Mouse (Mus musculus) erythroblast, embryonic 14.5 days (primary cell): ENCODE measurements around the gene Samd10. TPM values are rescaled to one million over a fixed set of nuclear protein-coding genes. Genes with fewer than 3 reads are reported as not detected.

ENCODE experiments used
- H3K27me3 ChIP-seq: 2 replicates; pipeline ENCODE4 v1.6.1; 2012; ENCODE audit warnings: inconsistent platforms; ENCODE audit not compliant: control insufficient read depth
- H3K36me3 ChIP-seq: 2 replicates; pipeline ENCODE4 v1.6.1; 2012; ENCODE audit warnings: mild to moderate bottlenecking, inconsistent platforms; ENCODE audit not compliant: control insufficient read depth
- H3K4me1 ChIP-seq: 2 replicates; pipeline ENCODE4 v1.6.1; 2012; ENCODE audit warnings: inconsistent platforms; ENCODE audit not compliant: control insufficient read depth
- H3K4me3 ChIP-seq: replicated peaks from 2 replicates; pipeline ENCODE3; 2012; ENCODE audit warnings: moderate library complexity, mild to moderate bottlenecking, inconsistent platforms
- H3K9me3 ChIP-seq: 2 replicates; pipeline ENCODE4 v1.6.1; 2012; ENCODE audit warnings: low read length, inconsistent platforms, mixed read lengths; ENCODE audit not compliant: control insufficient read depth
- GATA1 ChIP-seq: IDR thresholded peaks from 2 replicates; pipeline ENCODE4 v1.6.1; 2012; ENCODE audit warnings: low read length, inconsistent platforms, mixed read lengths
- TAL1 ChIP-seq: IDR thresholded peaks from 3 replicates; pipeline ENCODE4 v1.6.1; 2012; ENCODE audit warnings: low read length, inconsistent platforms, mixed read lengths
- polyA plus RNA-seq: library from polyadenylated mRNA; stranded (reverse); fragments of >175 nt; gene quantifications from 2 replicates; pipeline ENCODE4 v1.2.3, GENCODE M21; 2012

Samd10 gene
- polyA plus RNA-seq = 0.08 TPM in 1 of 2 replicates, not detected in the other

- no peak for TF ChIP-seq TAL1
- no peaks in the 10 kb centered on the region; the same call in 1 of the 2 replicates for H3K36me3 ChIP-seq
- H3K9me3 ChIP-seq = no peaks in the 10 kb centered on the region; the same call in 1 of the 2 replicates
- H3K27me3 ChIP-seq = peaks cover 36% of the 10 kb centered on the region
- peaks cover 57% of the 10 kb centered on the region for H3K4me1 ChIP-seq
- peak within 1 kb of the TSS; percentile 65 for H3K4me3 ChIP-seq
Measured at GRCm38 (mm10) chr2:181598454-181599351, at the start of gene Samd10. Gene Samd10, minus strand, starts transcription at chr2:181599212.

- H3K27me3 ChIP-seq = no peaks in the 10 kb centered on the region
- TF ChIP-seq GATA1 (no peak), TAL1 (no peak)
- peaks cover 88% of the 10 kb centered on the region for H3K36me3 ChIP-seq
- H3K9me3 ChIP-seq = no peaks in the 10 kb centered on the region
- no peaks in the 10 kb centered on the region for H3K4me1 ChIP-seq
- no peak overlapping the region for H3K4me3 ChIP-seq
Measured at GRCm38 (mm10) chr2:181646626-181647472, 47.8 kb upstream of the Samd10 start.

GRCm38 (mm10) chr2:181645666-181646065 is 46.7 kb upstream of the Samd10 start:
- Histone ChIP-seq H3K9me3 (no peaks in the 10 kb centered on the region), H3K36me3 (peaks cover 93% of the 10 kb centered on the region)

GRCm38 (mm10) chr2:181644361-181644760 is 45.3 kb upstream of the Samd10 start:
- Histone ChIP-seq H3K4me3 (no peak overlapping the region), H3K9me3 (no peaks in the 10 kb centered on the region), H3K36me3 (peaks cover 93% of the 10 kb centered on the region), H3K4me1 (peaks cover 1% of the 10 kb centered on the region), H3K27me3 (no peaks in the 10 kb centered on the region)
- TF ChIP-seq GATA1 (no peak), TAL1 (no peak)

More at GRCm38 (mm10) chr2:181645666-181646065, 46.7 kb upstream of the Samd10 start:
- Histone ChIP-seq H3K27me3 (no peaks in the 10 kb centered on the region), H3K4me3 (no peak overlapping the region), H3K4me1 (no peaks in the 10 kb centered on the region)
- TF ChIP-seq GATA1 (no peak), TAL1 (no peak)

- no peaks in the 10 kb centered on the region for H3K9me3 ChIP-seq
- H3K4me1 ChIP-seq = peaks cover 3% of the 10 kb centered on the region
- TF ChIP-seq TAL1 (no peak), GATA1 (no peak)
- H3K4me3 ChIP-seq = no peak overlapping the region
- H3K27me3 ChIP-seq = no peaks in the 10 kb centered on the region
- H3K36me3 ChIP-seq = peaks cover 87% of the 10 kb centered on the region
Measured at GRCm38 (mm10) chr2:181635865-181636264, 36.9 kb upstream of the Samd10 start.

GRCm38 (mm10) chr2:181632624-181633023 is 33.6 kb upstream of the Samd10 start:
- Histone ChIP-seq H3K9me3 (no peaks in the 10 kb centered on the region), H3K27me3 (no peaks in the 10 kb centered on the region), H3K4me1 (no peaks in the 10 kb centered on the region), H3K4me3 (no peak overlapping the region), H3K36me3 (peaks cover 78% of the 10 kb centered on the region)
- TF ChIP-seq GATA1 (no peak), TAL1 (no peak)

DNA sequence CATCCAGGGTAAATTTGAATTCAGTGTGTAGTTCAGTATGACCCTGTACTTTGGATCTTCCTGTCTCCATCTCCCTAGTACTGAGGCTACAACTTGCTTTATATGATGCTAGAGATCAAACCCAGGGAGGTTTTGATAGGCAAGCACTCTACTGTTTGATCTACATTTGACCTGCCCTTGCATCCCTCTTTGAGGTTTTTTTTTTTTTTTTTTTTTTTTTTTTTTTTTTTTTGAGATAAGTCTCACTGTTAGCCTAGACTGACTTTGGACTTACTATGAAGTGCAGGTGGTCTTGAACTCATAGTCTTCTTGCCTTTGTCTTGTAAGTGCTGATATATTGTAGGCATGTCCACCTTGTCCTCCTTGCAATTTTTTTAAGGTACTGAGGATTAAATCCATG is 29.5 kb upstream of the Samd10 start:
- TF ChIP-seq GATA1 = no peak
- no peak for TF ChIP-seq TAL1
- Histone ChIP-seq H3K4me3 (no peak overlapping the region), H3K27me3 (no peaks in the 10 kb centered on the region), H3K9me3 (no peaks in the 10 kb centered on the region), H3K4me1 (peaks cover 3% of the 10 kb centered on the region; the same call in 1 of the 2 replicates), H3K36me3 (peaks cover 65% of the 10 kb centered on the region)

DNA sequence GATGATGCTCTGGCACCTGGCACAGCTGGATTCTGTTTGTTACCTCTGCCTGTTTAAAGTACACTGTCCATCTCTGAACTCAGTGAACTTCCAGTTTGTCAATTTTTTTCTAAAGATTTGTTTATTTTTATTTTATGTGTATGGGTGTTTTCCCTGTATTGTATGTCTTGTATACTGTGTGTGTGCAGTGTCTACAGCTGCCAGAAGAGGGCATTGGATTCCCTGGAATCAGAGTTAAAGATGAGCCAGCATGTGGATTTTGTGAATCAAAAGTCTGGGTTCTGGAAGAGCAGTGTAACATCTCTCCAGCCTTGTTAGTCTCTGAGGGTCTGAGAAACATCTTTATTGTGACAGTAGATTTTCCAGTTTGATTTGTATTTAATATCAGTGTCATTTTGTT is 24.4 kb upstream of the Samd10 start:
- no peak for TF ChIP-seq TAL1
- TF ChIP-seq GATA1 = no peak
- Histone ChIP-seq H3K36me3 (peaks cover 66% of the 10 kb centered on the region), H3K27me3 (no peaks in the 10 kb centered on the region)

DNA sequence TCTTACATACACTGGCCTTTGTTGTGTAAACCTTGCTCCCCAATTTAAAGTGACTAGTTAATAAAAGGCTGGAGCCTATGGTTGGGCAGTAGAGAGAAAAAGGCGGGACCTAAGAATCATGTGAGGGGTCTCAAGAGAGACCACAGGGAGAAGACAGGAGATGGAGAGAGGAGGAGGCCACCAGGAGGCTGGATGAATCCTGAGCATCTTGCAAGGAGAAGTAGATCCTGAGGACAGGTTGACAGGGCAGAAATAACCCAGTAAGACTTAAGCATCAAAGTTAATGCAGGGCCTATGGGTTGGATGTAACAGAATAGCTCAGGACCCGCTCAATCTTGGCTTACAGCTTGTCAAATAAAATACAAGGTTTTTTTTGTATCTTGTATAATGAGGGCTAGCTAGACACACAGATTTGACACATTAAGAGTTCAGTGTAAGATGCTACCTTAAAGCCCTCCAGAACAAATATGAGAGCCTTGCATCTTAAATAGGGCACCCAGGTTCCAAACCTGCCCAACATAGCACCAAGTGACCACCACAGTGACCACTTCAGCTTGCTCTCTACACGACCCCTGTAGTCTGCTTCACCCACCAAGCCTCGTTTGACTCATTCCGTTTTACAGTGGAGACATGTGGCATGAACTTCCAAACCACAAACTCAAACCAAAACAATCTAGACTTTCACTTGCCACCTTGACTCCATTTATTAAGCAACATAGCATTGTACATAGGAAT is 19.9 kb upstream of the Samd10 start:
- no peak overlapping the region for H3K4me3 ChIP-seq
- no peaks in the 10 kb centered on the region for H3K9me3 ChIP-seq
- peaks cover 71% of the 10 kb centered on the region for H3K36me3 ChIP-seq
- no peaks in the 10 kb centered on the region for H3K4me1 ChIP-seq
- TF ChIP-seq GATA1 = no peak
- TF ChIP-seq TAL1 = no peak
- H3K27me3 ChIP-seq = no peaks in the 10 kb centered on the region

More for the DNA sequence above, 24.4 kb upstream of the Samd10 start:
- Histone ChIP-seq H3K9me3 (no peaks in the 10 kb centered on the region), H3K4me3 (no peak overlapping the region), H3K4me1 (peaks cover 3% of the 10 kb centered on the region; the same call in 1 of the 2 replicates)
